Mouse (Mus musculus) stomach, embryonic 14.5 days (tissue): ENCODE results near the gene Ccnl2. TPM values are rescaled to one million over a fixed set of nuclear protein-coding genes. Genes with fewer than 3 reads are reported as not detected.

ENCODE experiments used
- ATAC-seq: fragments of 200-750 bp; cut with Nextera tagmentation; 2 replicates; pipeline ENCODE4 v1.8.0; 2017; ENCODE audit warnings: low read depth, moderate TSS enrichment; ENCODE audit not compliant: insufficient number of reproducible peaks, insufficient read depth, low FRiP score
- H3K27ac ChIP-seq: fragments of 300-500 bp; sonication (generic); 2 replicates; pipeline ENCODE4 v1.5.1; 2014; ENCODE audit warnings: mild to moderate bottlenecking, low read length, moderate library complexity, mixed read lengths
- H3K27me3 ChIP-seq: fragments of 300-500 bp; sonication (generic); 2 replicates; pipeline ENCODE4 v1.6.1; 2014; ENCODE audit warnings: low read length, control low read depth, mixed read lengths; ENCODE audit not compliant: control insufficient read depth, insufficient read depth
- H3K36me3 ChIP-seq: fragments of 300-500 bp; sonication (generic); 2 replicates; pipeline ENCODE4 v1.6.1; 2014; ENCODE audit warnings: mild to moderate bottlenecking, control low read depth, low read length, moderate library complexity, mixed read lengths; ENCODE audit not compliant: control insufficient read depth, insufficient read depth
- H3K4me1 ChIP-seq: fragments of 300-500 bp; sonication (generic); 2 replicates; pipeline ENCODE4 v1.6.1; 2014; ENCODE audit warnings: low read length, control low read depth, mixed read lengths; ENCODE audit not compliant: control insufficient read depth, insufficient read depth
- H3K4me2 ChIP-seq: fragments of 300-500 bp; sonication (generic); replicated peaks from 2 replicates; pipeline ENCODE4 v1.6.1; 2014; ENCODE audit warnings: low read depth, low read length, control low read depth
- H3K4me3 ChIP-seq: fragments of 300-500 bp; sonication (generic); 2 replicates; pipeline ENCODE4 v1.5.1; 2014; ENCODE audit warnings: low read depth, low read length, control low read depth
- H3K9ac ChIP-seq: fragments of 300-500 bp; sonication (generic); replicated peaks from 2 replicates; pipeline ENCODE4 v1.6.1; 2014; ENCODE audit warnings: low read depth, mild to moderate bottlenecking, control low read depth, low read length, moderate library complexity, mixed read lengths
- H3K9me3 ChIP-seq: fragments of 300-500 bp; sonication (generic); 2 replicates; pipeline ENCODE4 v1.6.1; 2016; ENCODE audit warnings: low read depth, low read length, control low read depth; ENCODE audit not compliant: control insufficient read depth
- WGBS: fragments of 180-500 bp; shearing (Covaris S2); extraction: QIAGEN DNeasy Blood & Tissue Kit; methylation state at CpG from one replicate; pipeline ENCODE4 v1.1.7; 2014; 5-methylcytosine and 5-hydroxymethylcytosine counted together
- polyA plus RNA-seq: library from polyadenylated mRNA; unstranded; fragments of >200 nt; fragmentation: Nextera tagmentation; extraction: Ambion mirVana; gene quantifications from 2 replicates; pipeline ENCODE4 v1.2.1, GENCODE M21; 2014

The Ccnl2 gene
- polyA plus RNA-seq, 1 experiment from 2014 or later: 209 TPM

GRCm38 (mm10) chr4:155847591-155848352 lies 35.5 kb downstream of the Ccnl2 start:
- ATAC-seq: peak; percentile 10
- Histone ChIP-seq H3K27ac (no peak overlapping the region), H3K4me3 (peak overlapping the region; percentile 67), H3K4me1 (peaks cover 19% of the 10 kb centered on the region), H3K36me3 (peaks cover 6% of the 10 kb centered on the region; the same call in 1 of the 2 replicates), H3K9ac (peak overlapping the region; percentile 86), H3K27me3 (no peaks in the 10 kb centered on the region), H3K9me3 (no peaks in the 10 kb centered on the region), H3K4me2 (peak overlapping the region; percentile 92)
- 2% methylated on average over 54 of the region's 69 CpGs for WGBS

DNA sequence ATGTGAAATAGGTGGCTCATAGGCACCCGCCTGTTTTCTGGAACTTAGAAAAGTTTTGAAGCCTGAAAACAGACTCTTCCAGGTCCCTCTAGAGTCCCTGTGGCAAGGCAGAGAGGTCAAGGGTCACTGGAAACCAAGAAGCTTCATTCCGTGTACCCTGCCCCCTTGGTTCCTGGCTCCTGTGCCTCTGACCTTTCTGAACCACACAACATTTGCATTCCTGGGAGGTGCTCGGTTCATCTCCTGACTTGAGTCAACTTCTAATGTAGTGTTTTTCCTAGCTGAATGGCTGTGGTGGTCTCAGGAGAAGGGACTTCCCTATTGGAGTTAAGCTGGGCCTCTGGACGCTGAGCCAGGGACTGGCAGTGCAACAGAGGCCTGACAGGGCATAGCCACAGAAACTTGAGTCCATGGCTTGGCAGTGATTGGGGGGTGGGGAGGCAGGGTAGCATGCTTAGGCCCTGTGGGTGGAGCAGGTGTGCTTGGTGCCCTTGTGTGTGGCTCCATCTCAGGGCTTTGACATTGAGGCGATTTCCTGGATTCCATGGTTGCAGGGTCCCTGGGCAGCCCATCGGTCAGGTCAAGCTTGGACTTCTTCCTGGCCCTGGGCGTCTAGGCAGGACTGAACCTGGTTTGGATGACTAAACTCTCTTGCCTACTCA lies 36.3 kb downstream of the Ccnl2 start:
- 47% methylated on average over 7 of the region's 7 CpGs for whole genome bisulfite sequencing
- H3K36me3 ChIP-seq: no peaks in the 10 kb centered on the region
- H3K4me3 ChIP-seq: peak overlapping the region; percentile 67
- H3K4me1 ChIP-seq: peaks cover 19% of the 10 kb centered on the region
- no peaks in the 10 kb centered on the region for H3K9me3 ChIP-seq
- H3K27me3 ChIP-seq: no peaks in the 10 kb centered on the region
- ATAC-seq: no peak
- no peak overlapping the region for H3K27ac ChIP-seq
- peak overlapping the region; percentile 86 for H3K9ac ChIP-seq
- H3K4me2 ChIP-seq: peak overlapping the region; percentile 92

GRCm38 (mm10) chr4:155849391-155849790 lies 37.1 kb downstream of the Ccnl2 start:
- H3K4me3 ChIP-seq: no peak overlapping the region
- no peak overlapping the region for H3K9ac ChIP-seq
- H3K9me3 ChIP-seq: no peaks in the 10 kb centered on the region
- no peak for ATAC-seq
- WGBS: 85% methylated on average over 2 of the region's 2 CpGs
- no peak overlapping the region for H3K4me2 ChIP-seq
- H3K27ac ChIP-seq: no peak overlapping the region
- peaks cover 19% of the 10 kb centered on the region for H3K4me1 ChIP-seq
- no peaks in the 10 kb centered on the region for H3K27me3 ChIP-seq
- peaks cover 4% of the 10 kb centered on the region for H3K36me3 ChIP-seq

DNA sequence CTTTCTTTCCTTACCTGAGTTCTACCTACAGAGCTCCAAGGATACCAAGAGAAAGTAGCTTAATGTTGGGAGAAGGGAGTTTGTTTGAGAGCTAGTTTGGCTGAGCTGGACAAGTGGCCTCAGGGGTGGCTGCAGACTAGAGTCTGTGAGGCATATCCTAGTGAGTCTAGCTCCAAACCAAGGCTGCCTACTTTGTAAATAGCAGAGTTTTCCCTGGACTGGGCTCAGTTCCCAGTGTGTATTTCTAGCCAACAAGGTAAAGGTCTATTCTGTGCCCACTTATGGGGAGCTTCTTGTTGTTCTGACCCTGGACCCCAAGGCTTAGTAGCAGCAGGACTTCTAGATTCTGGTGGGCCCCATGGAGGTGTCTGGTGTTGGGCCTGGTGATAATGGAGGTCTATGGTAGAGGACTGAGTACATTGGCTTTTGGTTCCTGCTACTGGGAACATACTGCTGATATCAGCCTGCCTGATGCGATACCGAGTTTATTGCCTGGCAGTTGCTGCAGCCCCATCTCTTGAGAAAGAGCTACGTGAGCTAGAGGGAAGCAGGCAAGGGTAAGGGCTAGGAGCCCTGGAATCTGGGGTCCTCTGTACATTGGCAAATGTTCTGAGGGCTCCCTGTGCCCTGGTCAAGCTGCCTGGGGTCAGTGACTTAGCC lies 37.6 kb downstream of the Ccnl2 start:
- Histone ChIP-seq H3K9ac (no peak overlapping the region), H3K27me3 (no peaks in the 10 kb centered on the region), H3K27ac (no peak overlapping the region), H3K36me3 (peaks cover 9% of the 10 kb centered on the region), H3K4me3 (no peak overlapping the region), H3K4me1 (peaks cover 19% of the 10 kb centered on the region), H3K9me3 (no peaks in the 10 kb centered on the region), H3K4me2 (no peak overlapping the region)
- 85% methylated on average over 3 of the region's 3 CpGs for WGBS
- ATAC-seq: no peak

- no peak overlapping the region for H3K4me2 ChIP-seq
- H3K9me3 ChIP-seq: no peaks in the 10 kb centered on the region
- no peak overlapping the region for H3K27ac ChIP-seq
- H3K36me3 ChIP-seq: peaks cover 21% of the 10 kb centered on the region
- H3K27me3 ChIP-seq: no peaks in the 10 kb centered on the region
- no peak overlapping the region for H3K4me3 ChIP-seq
- peaks cover 19% of the 10 kb centered on the region for H3K4me1 ChIP-seq
- 88% methylated on average over 3 of the region's 3 CpGs for WGBS
- no peak for ATAC-seq
- no peak overlapping the region for H3K9ac ChIP-seq
These were observed 39.1 kb downstream of the Ccnl2 start for GRCm38 (mm10) chr4:155851368-155851767.

- H3K4me2 ChIP-seq: no peak overlapping the region
- 79% methylated on average over 2 of the region's 2 CpGs for WGBS
- no peak for ATAC-seq
- no peak overlapping the region for H3K9ac ChIP-seq
- no peak overlapping the region for H3K27ac ChIP-seq
- peaks cover 14% of the 10 kb centered on the region for H3K4me1 ChIP-seq
- no peak overlapping the region for H3K4me3 ChIP-seq
- H3K36me3 ChIP-seq: peaks cover 21% of the 10 kb centered on the region
- no peaks in the 10 kb centered on the region for H3K9me3 ChIP-seq
- H3K27me3 ChIP-seq: no peaks in the 10 kb centered on the region
These were observed 39.7 kb downstream of the Ccnl2 start for GRCm38 (mm10) chr4:155851951-155852411.

GRCm38 (mm10) chr4:155853421-155853820 lies 41.1 kb downstream of the Ccnl2 start:
- WGBS: 91% methylated on average over 9 of the region's 9 CpGs
- no peaks in the 10 kb centered on the region for H3K9me3 ChIP-seq
- no peak overlapping the region for H3K4me2 ChIP-seq
- H3K27ac ChIP-seq: no peak overlapping the region
- peaks cover 25% of the 10 kb centered on the region for H3K36me3 ChIP-seq
- peaks cover 8% of the 10 kb centered on the region for H3K4me1 ChIP-seq
- no peak overlapping the region for H3K9ac ChIP-seq
- no peaks in the 10 kb centered on the region for H3K27me3 ChIP-seq
- no peak for ATAC-seq
- no peak overlapping the region for H3K4me3 ChIP-seq

DNA sequence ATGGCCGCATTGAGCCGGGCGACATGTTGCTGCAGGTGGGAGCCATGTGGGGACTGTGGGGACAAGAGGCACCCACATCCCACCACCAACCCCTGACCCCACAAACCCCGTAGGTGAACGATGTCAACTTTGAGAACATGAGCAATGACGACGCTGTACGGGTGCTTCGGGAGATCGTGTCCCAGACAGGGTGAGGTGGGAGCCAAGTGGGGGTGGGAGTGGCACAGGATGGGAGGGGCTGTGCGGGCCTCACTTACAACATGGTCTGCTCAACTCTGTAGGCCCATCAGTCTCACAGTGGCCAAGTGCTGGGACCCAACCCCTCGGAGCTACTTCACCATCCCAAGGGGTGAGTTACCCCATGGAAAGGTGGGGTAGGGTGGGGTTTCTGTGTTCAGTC lies 42.7 kb downstream of the Ccnl2 start:
- Histone ChIP-seq H3K9me3 (no peaks in the 10 kb centered on the region), H3K27me3 (no peaks in the 10 kb centered on the region), H3K4me1 (no peaks in the 10 kb centered on the region), H3K4me2 (no peak overlapping the region), H3K9ac (no peak overlapping the region), H3K27ac (no peak overlapping the region), H3K36me3 (peaks cover 25% of the 10 kb centered on the region), H3K4me3 (no peak overlapping the region)
- 95% methylated on average over 12 of the region's 12 CpGs for WGBS
- no peak for ATAC-seq
